Mouse (Mus musculus) ovary, postnatal 10 days (tissue): ENCODE measurements around the gene Tmem161b.
"Not testable (repeated sequence)": the region's sequence is repeated elsewhere in the genome, so short reads cannot be mapped to it uniquely, and the experiment has no call there.

ENCODE experiments used
- DNase-seq: peaks from one replicate; pipeline ENCODE4 v3.0.0; 2022; ENCODE audit warnings: low spot score

Gene Tmem161b

DNA sequence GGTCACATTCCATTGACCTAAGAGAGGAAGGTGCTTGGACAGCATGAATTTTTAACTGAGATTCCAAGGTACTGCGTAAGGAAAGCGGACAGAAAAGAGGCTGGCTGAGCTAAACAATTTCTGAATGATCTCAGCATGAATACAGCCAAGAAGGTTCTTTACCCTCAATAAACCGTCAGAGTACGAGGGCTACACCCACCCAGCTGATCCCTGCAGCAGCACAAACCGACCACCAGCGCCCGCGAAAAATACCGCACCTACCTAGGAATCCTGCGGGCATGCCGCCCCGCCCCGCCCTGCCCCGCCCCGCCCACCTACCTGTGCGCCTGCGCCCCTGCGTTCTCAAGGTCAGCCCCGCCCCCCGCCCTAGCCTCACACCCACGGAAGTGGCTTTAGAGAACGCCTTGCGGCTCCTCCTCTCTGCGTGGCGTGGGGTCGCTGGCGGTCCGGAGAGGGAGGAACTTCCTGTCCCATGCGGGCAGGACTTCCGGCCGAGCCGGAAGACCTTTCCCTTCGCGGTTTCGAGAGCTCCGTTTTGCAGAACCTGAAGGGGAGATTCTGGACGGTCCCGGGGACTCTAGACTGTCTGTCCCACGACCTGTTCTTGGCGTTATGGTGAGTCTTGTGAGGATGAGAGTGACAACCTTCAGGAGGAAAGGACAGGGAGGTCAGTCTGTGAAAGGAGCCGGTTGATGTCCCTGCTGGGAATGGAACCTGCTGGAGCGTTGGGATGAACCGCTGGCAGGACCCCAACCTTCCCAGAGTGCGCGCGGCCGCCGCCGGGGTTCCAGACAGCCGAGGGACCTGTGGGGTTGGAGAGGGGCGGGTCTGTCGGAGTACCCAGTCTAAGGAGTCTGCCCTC is at the start of gene Tmem161b:
Gene Tmem161b (plus strand): TSS at position 477 of the 862 bp plus-strand sequence.
- peak; percentile 63 for DNase-seq

- DNase-seq, result not testable (repeated sequence)
These were observed 36.3 kb upstream of the Tmem161b start for GRCm38 (mm10) chr13:84185835-84186234.

- no peak for DNase-seq
These were observed 29.4 kb upstream of the Tmem161b start for GRCm38 (mm10) chr13:84192723-84193122.

DNA sequence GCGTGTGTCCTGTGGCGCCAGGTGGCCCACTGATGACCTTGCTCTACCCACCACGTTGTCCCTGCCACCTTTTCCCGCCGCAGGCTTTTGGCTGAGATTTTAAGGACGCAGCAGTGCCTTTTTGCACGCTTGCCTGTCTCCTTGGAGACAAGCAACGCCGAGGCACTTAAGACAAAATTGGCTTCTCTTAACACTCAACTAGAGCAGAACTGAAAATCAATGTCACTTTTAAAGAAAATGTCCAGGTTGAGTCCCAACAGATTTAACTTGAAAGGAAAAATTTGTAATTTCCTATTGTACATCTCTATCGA is 541 bp downstream of the Tmem161b start:
- no peak for DNase-seq

DNA sequence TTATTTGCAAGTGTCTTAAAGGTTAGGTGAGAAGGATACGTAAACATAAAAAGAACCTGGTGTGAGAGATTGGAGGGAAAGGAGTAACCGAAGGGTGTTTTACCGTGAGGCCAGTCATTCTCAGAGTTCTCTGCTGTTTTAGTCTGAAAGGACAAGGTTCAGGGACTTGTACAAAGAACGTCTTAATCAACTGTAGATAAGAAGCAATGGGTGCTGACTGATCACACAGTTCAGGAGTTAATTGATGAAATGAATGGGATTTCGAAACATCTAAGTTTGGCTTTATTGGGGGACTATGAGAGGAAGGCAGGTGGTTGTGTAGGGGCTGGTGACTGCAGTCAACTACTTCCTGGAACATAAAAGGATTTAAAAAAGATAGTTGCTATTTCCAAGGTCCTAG is 922 bp downstream of the Tmem161b start:
- DNase-seq, result no peak

GRCm38 (mm10) chr13:84234019-84234418 is 11.9 kb downstream of the Tmem161b start:
- no peak for DNase-seq

DNA sequence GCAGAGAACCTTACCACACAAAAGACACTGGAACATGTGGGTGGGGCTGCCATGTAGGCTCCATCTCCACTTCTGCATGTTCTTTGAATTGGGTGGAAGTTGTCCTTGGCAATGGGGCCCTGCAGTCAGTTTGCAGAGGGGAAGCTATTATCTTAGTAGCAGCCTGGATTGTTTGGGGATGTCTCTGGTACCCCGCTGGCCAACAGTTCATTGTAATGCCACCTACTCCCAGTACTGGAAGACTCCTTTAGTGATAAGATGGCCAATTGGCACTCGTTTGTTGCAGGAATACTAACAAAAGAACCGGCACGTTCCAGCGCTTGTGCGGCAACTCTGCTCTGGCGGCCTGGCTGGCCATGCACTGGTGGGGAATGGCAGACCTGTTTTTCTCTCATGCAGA is 14.7 kb downstream of the Tmem161b start:
- no peak for DNase-seq

GRCm38 (mm10) chr13:84238184-84238583 is 16.1 kb downstream of the Tmem161b start:
- no peak for DNase-seq

DNA sequence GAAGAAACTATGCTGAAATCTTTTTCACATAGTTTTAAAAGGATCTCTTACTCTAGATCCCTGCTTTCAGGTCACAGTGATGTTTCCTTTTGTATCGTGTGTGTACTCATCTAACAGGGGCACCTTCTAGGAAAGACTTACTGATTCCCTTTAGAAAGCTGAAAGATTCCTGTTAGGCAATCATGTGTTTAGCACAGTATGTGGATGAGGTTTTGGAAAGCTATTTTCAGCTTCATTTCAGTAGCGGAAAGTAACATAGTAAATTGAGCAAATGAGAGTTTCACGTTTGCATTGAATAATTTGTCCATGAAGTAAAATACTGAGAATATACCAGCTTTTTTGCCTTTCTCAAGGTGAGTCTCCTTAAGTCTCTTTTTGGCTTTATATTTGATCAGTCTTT is 26.0 kb downstream of the Tmem161b start:
- DNase-seq, result no peak

DNA sequence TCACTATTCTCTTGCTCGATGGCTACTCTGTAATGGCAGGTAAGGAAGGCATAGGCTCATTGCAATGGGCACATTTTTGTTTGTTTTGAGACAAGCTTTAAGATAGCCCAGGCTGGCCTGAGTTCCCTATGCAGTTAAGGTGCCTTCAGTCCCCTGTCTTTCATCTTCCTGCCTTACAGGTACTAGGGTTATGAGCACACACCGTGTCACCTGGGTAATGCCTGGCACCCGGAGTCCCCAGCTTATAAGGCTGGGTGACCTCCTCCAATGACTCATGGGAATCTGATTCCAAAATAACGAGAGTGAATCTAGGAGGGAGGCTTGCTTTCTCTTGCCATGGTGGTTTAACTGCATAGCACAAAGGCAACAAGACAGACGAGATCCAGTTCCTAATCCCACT is 29.2 kb downstream of the Tmem161b start:
- DNase-seq, result no peak

GRCm38 (mm10) chr13:84255047-84255446 is 33.0 kb downstream of the Tmem161b start:
- no peak for DNase-seq

- DNase-seq, result not testable (repeated sequence)
These were observed 42.3 kb downstream of the Tmem161b start for GRCm38 (mm10) chr13:84264418-84264817.

DNA sequence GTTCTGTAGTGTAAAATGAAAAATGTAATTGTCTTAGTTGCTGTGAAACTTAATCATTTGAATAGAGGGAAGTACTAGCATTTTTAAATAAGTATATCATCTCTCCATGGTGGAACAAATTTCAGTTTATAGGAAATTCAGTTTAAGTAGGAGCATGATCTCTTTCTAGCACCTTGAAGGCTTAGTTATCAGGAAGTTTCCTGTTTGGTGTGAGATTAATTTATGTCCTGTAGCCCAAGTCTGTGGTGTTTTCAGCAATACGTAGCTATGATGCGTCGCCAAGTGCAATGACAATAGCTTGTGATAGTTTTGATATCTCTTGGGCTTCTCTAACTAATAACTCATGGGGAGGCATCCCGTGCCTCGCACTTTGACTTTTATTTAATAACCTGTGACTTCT is 54.1 kb downstream of the Tmem161b start:
- DNase-seq, result no peak

GRCm38 (mm10) chr13:84280352-84280751 is 58.3 kb downstream of the Tmem161b start:
- DNase-seq, result no peak

GRCm38 (mm10) chr13:84282966-84283365 is 60.9 kb downstream of the Tmem161b start:
- no peak for DNase-seq

- DNase-seq, result no peak
These were observed 62.9 kb downstream of the Tmem161b start for GRCm38 (mm10) chr13:84284764-84285558.

GRCm38 (mm10) chr13:84285559-84285945 is 63.5 kb downstream of the Tmem161b start:
- DNase-seq, result no peak

DNA sequence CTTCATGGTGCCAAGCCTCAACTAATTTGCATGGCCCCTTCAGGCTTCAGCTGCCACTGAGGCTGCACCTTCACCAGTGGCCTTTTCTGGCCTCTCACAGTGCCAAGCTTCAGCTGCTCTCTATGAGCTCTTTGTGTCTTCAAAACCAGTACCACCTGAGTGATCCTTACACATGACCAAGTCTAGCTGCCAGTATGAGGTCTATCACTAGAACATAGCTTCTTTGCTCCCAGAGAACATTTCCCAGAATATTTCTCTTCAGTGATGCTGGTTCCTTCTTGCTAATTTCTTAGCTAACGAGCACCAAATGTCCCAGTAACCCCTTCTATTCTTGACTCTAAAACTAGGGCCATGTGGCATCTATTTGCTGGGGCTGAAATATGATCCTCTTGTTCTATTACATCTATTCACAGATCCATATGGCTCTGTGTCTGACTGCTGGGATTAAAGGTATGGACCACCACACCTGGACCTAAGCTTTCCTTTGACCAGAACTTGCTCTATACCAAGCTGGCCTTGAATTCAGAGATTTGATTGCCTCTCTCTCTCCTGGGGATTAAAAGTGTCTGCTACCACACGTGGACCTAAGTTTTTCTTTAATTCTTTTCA is 77.5 kb downstream of the Tmem161b start:
- no peak for DNase-seq

DNA sequence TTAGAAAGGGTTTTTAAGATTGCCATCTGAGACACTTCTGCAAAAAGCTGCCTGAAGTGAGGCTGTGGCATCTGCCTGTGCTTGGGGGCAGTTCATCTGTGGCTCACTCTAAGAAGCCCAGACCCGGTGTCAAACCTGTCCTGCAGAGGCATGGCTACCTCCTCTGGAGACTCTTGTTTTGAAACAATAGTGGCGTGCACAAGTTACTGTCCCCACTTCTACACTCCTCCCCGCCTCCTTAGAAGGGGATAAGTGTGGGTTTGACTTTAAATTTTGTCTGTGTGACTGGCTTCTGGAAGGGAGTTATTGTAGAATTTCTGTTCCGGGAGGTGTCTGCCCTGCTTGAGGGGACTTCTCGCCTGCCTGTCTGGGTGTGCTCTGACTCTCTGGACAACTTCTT is 121.2 kb downstream of the Tmem161b start:
- no peak for DNase-seq

DNA sequence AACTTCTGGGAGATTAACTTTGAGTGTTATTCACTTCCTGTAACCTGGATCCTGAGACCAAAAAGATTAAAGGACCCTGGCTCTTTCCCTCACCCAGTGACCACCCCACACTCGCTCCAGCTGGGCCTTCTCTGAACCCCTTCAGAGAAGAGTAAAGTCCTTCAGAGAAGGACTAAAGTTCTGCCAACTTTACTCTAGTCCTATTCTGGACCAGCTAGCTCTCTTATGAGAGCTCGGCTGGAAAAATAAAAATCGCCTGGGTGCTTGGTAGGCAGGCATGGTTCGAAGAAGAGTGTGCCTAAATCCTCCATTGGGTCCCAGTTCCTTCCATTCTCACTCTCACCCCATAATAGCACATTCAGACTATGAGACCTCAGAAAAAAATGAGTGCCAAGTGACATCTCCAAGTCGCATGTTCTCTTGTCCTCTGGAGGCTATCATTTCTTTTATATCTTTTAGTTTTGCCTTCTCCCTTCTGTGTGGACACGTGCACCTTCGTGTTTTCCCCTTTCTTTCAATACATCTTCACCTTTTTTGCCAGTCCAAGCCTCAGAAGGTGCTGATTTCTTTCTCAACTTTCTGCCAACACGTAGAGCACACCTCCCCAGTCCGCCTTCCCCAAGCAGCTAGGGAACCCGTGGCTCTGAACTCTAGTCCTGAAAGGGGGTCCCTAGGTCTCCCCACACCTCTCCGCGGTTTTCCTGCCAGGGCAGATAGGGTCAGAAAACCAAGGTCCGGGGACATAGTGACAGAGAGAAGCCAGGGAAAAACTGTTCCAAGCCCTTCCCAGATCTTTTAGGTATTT is 121.8 kb downstream of the Tmem161b start:
- DNase-seq, result no peak

GRCm38 (mm10) chr13:84344711-84345110 is 122.6 kb downstream of the Tmem161b start:
- DNase-seq, result no peak

GRCm38 (mm10) chr13:84345114-84345513 is 123.0 kb downstream of the Tmem161b start:
- DNase-seq, result no peak
